Mouse (Mus musculus): ENCODE results near the gene Fbxw9.

DNA sequence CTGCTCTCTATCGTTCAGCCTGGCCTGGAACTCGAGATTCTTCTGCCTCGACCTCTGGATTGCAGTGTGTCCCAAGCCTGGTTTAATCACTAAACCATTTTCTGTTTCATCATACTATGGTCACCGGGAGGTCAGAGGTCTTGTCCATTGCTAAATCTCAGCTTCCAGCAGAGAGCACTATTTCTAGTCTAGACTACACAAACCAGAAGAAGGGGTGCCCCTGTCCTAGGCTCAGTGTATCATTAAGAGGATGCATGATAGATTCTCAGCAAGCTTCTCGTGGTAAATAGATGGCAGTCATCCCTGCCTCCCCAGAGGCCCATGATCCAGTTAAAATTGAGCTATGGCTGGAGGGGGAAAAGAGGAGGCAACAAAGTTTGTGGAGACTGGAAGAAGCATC is 11.2 kb downstream of the Fbxw9 start:
- no peak for TF ChIP-seq MYOD1 (IDR thresholded peaks at IDR 0.05; ENCODE audit: control insufficient read depth in 1 of 3, insufficient read length in 2 of 3, low read depth in 2 of 3)
- no peak for TF ChIP-seq POLR2A (IDR thresholded peaks at IDR 0.05; ENCODE audit: insufficient read length, low read depth)
- no peak for TF ChIP-seq CEBPB (IDR thresholded peaks at IDR 0.05; ENCODE audit: insufficient read depth, poor library complexity, severe bottlenecking)
- no peak for TF ChIP-seq USF1 (IDR thresholded peaks at IDR 0.05; ENCODE audit: low read depth)
- no peak for TF ChIP-seq MAX (IDR thresholded peaks at IDR 0.05; ENCODE audit: low read depth)
- no peak for TF ChIP-seq E2F4 (IDR thresholded peaks at IDR 0.05; ENCODE audit: insufficient read depth)
- no peak for TF ChIP-seq TCF12 (IDR thresholded peaks at IDR 0.05; ENCODE audit: insufficient read depth, poor library complexity, severe bottlenecking)
- no peak for TF ChIP-seq SRF (IDR thresholded peaks at IDR 0.05; ENCODE audit: control insufficient read depth, insufficient read length, low read depth)
- no peak for TF ChIP-seq POLR2AphosphoS2 (IDR thresholded peaks at IDR 0.05; ENCODE audit: insufficient read length, low read depth)
- TF ChIP-seq REST (IDR thresholded peaks at IDR 0.05; ENCODE audit: insufficient read depth, insufficient read length): no peak
- no peak for TF ChIP-seq MYOG (IDR thresholded peaks at IDR 0.05; ENCODE audit: control insufficient read depth in 1 of 3, insufficient read depth in 1 of 3, insufficient read length in 2 of 3, low read depth in 2 of 3)

Measured in myocyte (in vitro differentiated cells).